Mouse (Mus musculus): ENCODE results near the gene Bcl2. TPM values are rescaled to one million over a fixed set of nuclear protein-coding genes. Genes with fewer than 3 reads are reported as not detected.

Bcl2 gene
- polyA plus RNA-seq, 1 experiment from 2014 or later, result 13.4 TPM

GRCm38 (mm10) chr1:106565238-106565637 lies 148.8 kb downstream of the Bcl2 start:
- DNase-seq (ENCODE audit: low spot score) (no peak), ATAC-seq (replicated peaks; ENCODE audit: low FRiP score, low TSS enrichment, low read depth) (no peak)
- H3K9me3 ChIP-seq (ENCODE audit: control insufficient read depth, low read length), result no peaks in the 10 kb centered on the region
- no peak overlapping the region for H3K4me2 ChIP-seq (ENCODE audit: low read length)
- H3K27ac ChIP-seq (ENCODE audit: low read depth), result no peak overlapping the region
- no peaks in the 10 kb centered on the region for H3K27me3 ChIP-seq (replicated peaks; ENCODE audit: control insufficient read depth, insufficient read depth, low read length)
- H3K9ac ChIP-seq (ENCODE audit: low read length), result no peak overlapping the region
- H3K4me3 ChIP-seq (ENCODE audit: low read depth, low read length), result no peak overlapping the region
- peaks cover 4% of the 10 kb centered on the region; the same call in 1 of the 2 replicates for H3K4me1 ChIP-seq (replicated peaks; ENCODE audit: control insufficient read depth, insufficient read depth, low read length)
- H3K36me3 ChIP-seq (ENCODE audit: control insufficient read depth, insufficient read depth, low read length), result no peaks in the 10 kb centered on the region
- 86% methylated on average over 4 of the region's 4 CpGs for WGBS

- Histone ChIP-seq H3K27ac (ENCODE audit: low read depth) (no peak overlapping the region), H3K9me3 (ENCODE audit: control insufficient read depth, low read length) (no peaks in the 10 kb centered on the region), H3K4me3 (ENCODE audit: low read depth, low read length) (no peak overlapping the region), H3K27me3 (replicated peaks; ENCODE audit: control insufficient read depth, insufficient read depth, low read length) (no peaks in the 10 kb centered on the region), H3K4me2 (ENCODE audit: low read length) (no peak overlapping the region), H3K36me3 (ENCODE audit: control insufficient read depth, insufficient read depth, low read length) (no peaks in the 10 kb centered on the region), H3K4me1 (replicated peaks; ENCODE audit: control insufficient read depth, insufficient read depth, low read length) (no peaks in the 10 kb centered on the region; the same call in 1 of the 2 replicates), H3K9ac (ENCODE audit: low read length) (no peak overlapping the region)
- no peak for DNase-seq (ENCODE audit: low spot score)
- 89% methylated on average over 1 of the region's 1 CpGs for WGBS
- ATAC-seq (replicated peaks; ENCODE audit: low FRiP score, low TSS enrichment, low read depth), result no peak
Measured at GRCm38 (mm10) chr1:106564436-106564835, 149.6 kb downstream of the Bcl2 start.

DNA sequence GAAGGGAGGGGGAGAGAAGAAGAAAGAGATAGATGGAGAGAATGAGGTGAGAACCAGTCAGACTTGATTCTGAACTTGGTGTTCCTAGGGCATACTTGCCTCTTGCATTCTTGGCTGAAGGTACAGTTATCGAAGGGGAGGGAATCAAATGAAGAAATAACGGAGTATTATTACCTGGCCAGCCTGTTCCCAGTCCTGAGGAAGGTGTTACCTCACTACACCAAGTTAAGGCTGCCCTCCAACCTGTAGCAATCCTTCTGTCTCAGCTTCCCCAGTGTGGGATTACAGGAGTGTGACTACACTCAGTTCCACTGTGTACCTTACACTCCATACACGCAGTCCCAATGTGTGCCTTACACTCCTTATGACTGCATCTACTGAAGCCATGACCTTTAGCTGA lies 151.3 kb downstream of the Bcl2 start:
- no peak overlapping the region for H3K9ac ChIP-seq (ENCODE audit: low read length)
- no peak for ATAC-seq (replicated peaks; ENCODE audit: low FRiP score, low TSS enrichment, low read depth)

GRCm38 (mm10) chr1:106561085-106561760 lies 152.9 kb downstream of the Bcl2 start:
- no peak overlapping the region for H3K27ac ChIP-seq (ENCODE audit: low read depth)
- ATAC-seq (replicated peaks; ENCODE audit: low FRiP score, low TSS enrichment, low read depth) (no peak), DNase-seq (ENCODE audit: low spot score) (no peak)
- no peaks in the 10 kb centered on the region for H3K36me3 ChIP-seq (ENCODE audit: control insufficient read depth, insufficient read depth, low read length)
- H3K4me1 ChIP-seq (replicated peaks; ENCODE audit: control insufficient read depth, insufficient read depth, low read length), result no peaks in the 10 kb centered on the region
- H3K4me2 ChIP-seq (ENCODE audit: low read length), result no peak overlapping the region
- no peaks in the 10 kb centered on the region for H3K9me3 ChIP-seq (ENCODE audit: control insufficient read depth, low read length)
- WGBS, result 63% methylated on average over 11 of the region's 11 CpGs
- no peak overlapping the region for H3K4me3 ChIP-seq (ENCODE audit: low read depth, low read length)
- no peak overlapping the region for H3K9ac ChIP-seq (ENCODE audit: low read length)
- H3K27me3 ChIP-seq (replicated peaks; ENCODE audit: control insufficient read depth, insufficient read depth, low read length), result no peaks in the 10 kb centered on the region

More for the DNA sequence above, 151.3 kb downstream of the Bcl2 start:
- Histone ChIP-seq H3K27ac (ENCODE audit: low read depth) (no peak overlapping the region), H3K36me3 (ENCODE audit: control insufficient read depth, insufficient read depth, low read length) (no peaks in the 10 kb centered on the region), H3K27me3 (replicated peaks; ENCODE audit: control insufficient read depth, insufficient read depth, low read length) (no peaks in the 10 kb centered on the region), H3K4me3 (ENCODE audit: low read depth, low read length) (no peak overlapping the region), H3K4me1 (replicated peaks; ENCODE audit: control insufficient read depth, insufficient read depth, low read length) (no peaks in the 10 kb centered on the region), H3K9me3 (ENCODE audit: control insufficient read depth, low read length) (no peaks in the 10 kb centered on the region), H3K4me2 (ENCODE audit: low read length) (no peak overlapping the region)
- no peak for DNase-seq (ENCODE audit: low spot score)
- 83% methylated on average over 3 of the region's 3 CpGs for WGBS

- H3K9ac ChIP-seq (ENCODE audit: low read length), result no peak overlapping the region
- H3K36me3 ChIP-seq (ENCODE audit: control insufficient read depth, insufficient read depth, low read length), result no peaks in the 10 kb centered on the region
- H3K4me1 ChIP-seq (replicated peaks; ENCODE audit: control insufficient read depth, insufficient read depth, low read length), result no peaks in the 10 kb centered on the region
- no peak overlapping the region for H3K27ac ChIP-seq (ENCODE audit: low read depth)
- no peak for DNase-seq (ENCODE audit: low spot score)
- no peaks in the 10 kb centered on the region for H3K27me3 ChIP-seq (replicated peaks; ENCODE audit: control insufficient read depth, insufficient read depth, low read length)
- H3K9me3 ChIP-seq (ENCODE audit: control insufficient read depth, low read length), result no peaks in the 10 kb centered on the region
- H3K4me2 ChIP-seq (ENCODE audit: low read length), result no peak overlapping the region
- no peak for ATAC-seq (replicated peaks; ENCODE audit: low FRiP score, low TSS enrichment, low read depth)
- H3K4me3 ChIP-seq (ENCODE audit: low read depth, low read length), result no peak overlapping the region
- WGBS, result 63% methylated on average over 3 of the region's 3 CpGs
Measured at GRCm38 (mm10) chr1:106560105-106560504, 154.0 kb downstream of the Bcl2 start.

DNA sequence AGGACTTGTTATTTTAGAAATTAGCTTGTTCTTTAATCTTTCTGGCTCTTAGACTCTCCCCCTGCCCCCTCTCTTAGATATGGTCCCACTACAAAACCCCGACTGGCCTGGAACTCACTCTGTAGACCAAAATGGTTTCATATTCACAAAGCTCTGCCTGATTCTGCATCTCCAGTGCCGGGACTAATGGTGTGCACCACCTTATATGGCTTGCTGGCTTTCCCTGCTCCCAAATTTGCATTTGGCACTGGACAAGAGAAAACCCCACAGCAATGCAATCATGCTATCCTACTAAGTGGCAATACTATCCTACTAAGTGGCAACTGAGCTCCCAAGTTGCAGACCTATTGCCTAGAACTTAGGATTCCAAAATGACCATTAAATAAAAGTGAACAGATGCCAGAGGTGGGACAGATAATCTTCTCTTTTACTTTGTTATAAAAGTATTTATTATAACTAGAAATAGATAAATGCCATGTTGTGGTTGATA lies 154.9 kb downstream of the Bcl2 start:
- H3K9me3 ChIP-seq (ENCODE audit: control insufficient read depth, low read length), result no peaks in the 10 kb centered on the region
- H3K27ac ChIP-seq (ENCODE audit: low read depth), result no peak overlapping the region
- no peaks in the 10 kb centered on the region for H3K27me3 ChIP-seq (replicated peaks; ENCODE audit: control insufficient read depth, insufficient read depth, low read length)
- ATAC-seq (replicated peaks; ENCODE audit: low FRiP score, low TSS enrichment, low read depth) (no peak), DNase-seq (ENCODE audit: low spot score) (no peak)
- H3K9ac ChIP-seq (ENCODE audit: low read length), result no peak overlapping the region
- no peak overlapping the region for H3K4me2 ChIP-seq (ENCODE audit: low read length)
- no peaks in the 10 kb centered on the region for H3K36me3 ChIP-seq (ENCODE audit: control insufficient read depth, insufficient read depth, low read length)
- 70% methylated on average over 2 of the region's 2 CpGs for WGBS
- H3K4me3 ChIP-seq (ENCODE audit: low read depth, low read length), result no peak overlapping the region
- H3K4me1 ChIP-seq (replicated peaks; ENCODE audit: control insufficient read depth, insufficient read depth, low read length), result 0 out of 2 replicates have a peak, but pooled peaks cover 4% of the 10 kb centered on the region

GRCm38 (mm10) chr1:106555498-106556168 lies 158.4 kb downstream of the Bcl2 start:
- DNase-seq (ENCODE audit: low spot score) (peak; percentile 42), ATAC-seq (replicated peaks; ENCODE audit: low FRiP score, low TSS enrichment, low read depth) (no peak)
- Histone ChIP-seq H3K27me3 (replicated peaks; ENCODE audit: control insufficient read depth, insufficient read depth, low read length) (no peaks in the 10 kb centered on the region), H3K27ac (ENCODE audit: low read depth) (no peak overlapping the region), H3K4me3 (ENCODE audit: low read depth, low read length) (no peak overlapping the region), H3K9me3 (ENCODE audit: control insufficient read depth, low read length) (no peaks in the 10 kb centered on the region), H3K36me3 (ENCODE audit: control insufficient read depth, insufficient read depth, low read length) (no peaks in the 10 kb centered on the region), H3K4me1 (replicated peaks; ENCODE audit: control insufficient read depth, insufficient read depth, low read length) (peaks cover 19% of the 10 kb centered on the region), H3K9ac (ENCODE audit: low read length) (no peak overlapping the region), H3K4me2 (ENCODE audit: low read length) (no peak overlapping the region)
- 63% methylated on average over 9 of the region's 9 CpGs for WGBS

DNA sequence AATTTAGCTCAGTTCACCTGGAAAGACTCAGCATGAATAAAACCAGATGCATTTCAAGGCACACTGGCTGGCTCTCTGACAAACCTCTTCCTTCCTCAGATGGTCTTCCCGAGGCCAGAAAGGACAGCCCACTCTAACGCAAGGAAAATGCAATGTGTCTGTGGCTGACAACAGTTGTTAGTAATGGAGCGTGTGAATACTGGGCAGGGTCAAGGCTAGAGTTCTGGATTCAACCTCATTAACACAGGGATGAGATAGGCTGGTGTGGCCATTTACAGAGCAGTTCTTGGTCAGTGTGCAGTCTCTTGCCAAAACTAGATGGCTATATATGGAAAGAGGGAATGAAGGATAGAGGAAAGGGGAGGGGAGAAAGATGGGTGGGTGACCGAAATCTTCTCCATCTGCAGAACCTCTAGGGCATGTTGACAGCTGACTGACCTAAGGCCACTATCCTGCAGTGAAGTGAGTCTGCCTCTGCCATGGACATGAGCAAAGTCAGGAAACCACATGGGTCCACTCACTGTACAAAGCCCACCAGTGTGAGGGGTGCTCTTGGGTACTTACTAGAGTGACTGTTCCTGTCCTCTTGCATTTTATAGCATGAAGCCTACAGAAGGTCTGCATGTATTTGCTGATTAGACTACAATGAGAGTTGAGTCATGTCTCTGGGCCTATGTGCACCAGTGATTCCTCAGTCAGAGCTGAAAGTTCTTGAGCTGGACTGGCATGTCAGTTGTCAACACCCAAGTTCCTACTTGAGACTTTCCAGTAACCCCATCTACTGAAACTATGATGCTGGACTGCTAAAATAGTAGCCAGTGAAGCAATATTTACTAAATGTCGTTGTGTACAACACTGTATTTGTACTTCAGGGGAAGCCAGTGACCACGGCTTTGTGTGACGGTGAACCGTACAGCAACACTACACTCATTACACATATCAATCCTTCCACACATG lies 159.9 kb downstream of the Bcl2 start:
- DNase-seq (ENCODE audit: low spot score), result no peak
- no peak overlapping the region for H3K4me2 ChIP-seq (ENCODE audit: low read length)
- no peak overlapping the region for H3K4me3 ChIP-seq (ENCODE audit: low read depth, low read length)
- H3K9me3 ChIP-seq (ENCODE audit: control insufficient read depth, low read length), result no peaks in the 10 kb centered on the region
- H3K27me3 ChIP-seq (replicated peaks; ENCODE audit: control insufficient read depth, insufficient read depth, low read length), result no peaks in the 10 kb centered on the region
- H3K9ac ChIP-seq (ENCODE audit: low read length), result no peak overlapping the region
- H3K36me3 ChIP-seq (ENCODE audit: control insufficient read depth, insufficient read depth, low read length), result no peaks in the 10 kb centered on the region
- H3K4me1 ChIP-seq (replicated peaks; ENCODE audit: control insufficient read depth, insufficient read depth, low read length), result peaks cover 19% of the 10 kb centered on the region
- WGBS, result 64% methylated on average over 8 of the region's 8 CpGs
- peak overlapping the region; percentile 35; the same call in 1 of the 2 replicates for H3K27ac ChIP-seq (ENCODE audit: low read depth)
- no peak; the same call in 1 of the 2 replicates for ATAC-seq (replicated peaks; ENCODE audit: low FRiP score, low TSS enrichment, low read depth)

All from intestine, embryonic 14.5 days (tissue).